Mouse (Mus musculus): ENCODE measurements around the gene Rtf1. TPM values are rescaled to one million over a fixed set of nuclear protein-coding genes. Genes with fewer than 3 reads are reported as not detected.
A peak's percentile ranks its signal among the peaks of the same experiment; 100 is the strongest.

The Rtf1 gene
- polyA plus RNA-seq, 1 experiment, result 7.2 TPM

- Histone ChIP-seq H3K4me3 (no peak overlapping the region), H3ac (ENCODE audit: control insufficient read depth, insufficient read length) (no peak overlapping the region), H3K79me2 (ENCODE audit: control insufficient read depth, insufficient read depth) (no peaks in the 10 kb centered on the region), H3K27me3 (ENCODE audit: control insufficient read depth, insufficient read depth, insufficient read length) (no peaks in the 10 kb centered on the region), H3K4me2 (ENCODE audit: low read depth) (no peak overlapping the region), H3K36me3 (ENCODE audit: control insufficient read depth, insufficient read depth) (no peaks in the 10 kb centered on the region)
- TF ChIP-seq E2F4 (IDR thresholded peaks at IDR 0.05; ENCODE audit: insufficient read depth) (no peak), MYOG (IDR thresholded peaks at IDR 0.05; ENCODE audit: control insufficient read depth in 1 of 3, insufficient read depth in 1 of 3, insufficient read length in 2 of 3, low read depth in 2 of 3) (no peak), USF1 (IDR thresholded peaks at IDR 0.05; ENCODE audit: low read depth) (no peak), SRF (IDR thresholded peaks at IDR 0.05; ENCODE audit: control insufficient read depth, insufficient read length, low read depth) (no peak), POLR2A (IDR thresholded peaks at IDR 0.05; ENCODE audit: insufficient read length, low read depth) (no peak), POLR2AphosphoS2 (IDR thresholded peaks at IDR 0.05; ENCODE audit: insufficient read length, low read depth) (no peak), MAX (IDR thresholded peaks at IDR 0.05; ENCODE audit: low read depth) (no peak), MYOD1 (IDR thresholded peaks at IDR 0.05; ENCODE audit: control insufficient read depth in 1 of 3, insufficient read length in 2 of 3, low read depth in 2 of 3) (no peak), REST (IDR thresholded peaks at IDR 0.05; ENCODE audit: insufficient read depth, insufficient read length) (no peak), TCF12 (IDR thresholded peaks at IDR 0.05; ENCODE audit: insufficient read depth, poor library complexity, severe bottlenecking) (no peak), CEBPB (IDR thresholded peaks at IDR 0.05; ENCODE audit: insufficient read depth, poor library complexity, severe bottlenecking) (no peak)
Measured at GRCm38 (mm10) chr2:119669010-119669409, 5.9 kb upstream of the Rtf1 start.

GRCm38 (mm10) chr2:119675215-119675784 is 432 bp downstream of the Rtf1 start:
- no peak for TF ChIP-seq E2F4 (IDR thresholded peaks at IDR 0.05; ENCODE audit: insufficient read depth)
- TF ChIP-seq TCF3 (IDR thresholded peaks at IDR 0.05; ENCODE audit: insufficient read length, low read depth), result no peak
- TF ChIP-seq POLR2A (IDR thresholded peaks at IDR 0.05; ENCODE audit: insufficient read length, low read depth), result no peak
- TF ChIP-seq USF1 (IDR thresholded peaks at IDR 0.05; ENCODE audit: low read depth), result no peak
- H3K36me3 ChIP-seq (ENCODE audit: control insufficient read depth, insufficient read depth), result no peaks in the 10 kb centered on the region

GRCm38 (mm10) chr2:119675831-119676230 is 963 bp downstream of the Rtf1 start:
- Histone ChIP-seq H3ac (ENCODE audit: control insufficient read depth, insufficient read length) (peak overlapping the region; percentile 50), H3K4me3 (peak overlapping the region; percentile 73), H3K79me2 (ENCODE audit: control insufficient read depth, insufficient read depth) (peaks cover 55% of the 10 kb centered on the region), H3K27me3 (ENCODE audit: control insufficient read depth, insufficient read depth, insufficient read length) (no peaks in the 10 kb centered on the region), H3K4me2 (ENCODE audit: low read depth) (peak overlapping the region; percentile 77), H3K36me3 (ENCODE audit: control insufficient read depth, insufficient read depth) (no peaks in the 10 kb centered on the region)
- TF ChIP-seq CEBPB (IDR thresholded peaks at IDR 0.05; ENCODE audit: insufficient read depth, poor library complexity, severe bottlenecking), result no peak
- TF ChIP-seq E2F4 (IDR thresholded peaks at IDR 0.05; ENCODE audit: insufficient read depth), result no peak
- TF ChIP-seq MAX (IDR thresholded peaks at IDR 0.05; ENCODE audit: low read depth), result no peak
- no peak for TF ChIP-seq SRF (IDR thresholded peaks at IDR 0.05; ENCODE audit: control insufficient read depth, insufficient read length, low read depth)

More at GRCm38 (mm10) chr2:119675215-119675784, 432 bp downstream of the Rtf1 start:
- peak overlapping the region; percentile 77 for H3K4me2 ChIP-seq (ENCODE audit: low read depth)
- H3ac ChIP-seq (ENCODE audit: control insufficient read depth, insufficient read length), result peak overlapping the region; percentile 50
- H3K4me3 ChIP-seq, result peak overlapping the region; percentile 73
- H3K79me2 ChIP-seq (ENCODE audit: control insufficient read depth, insufficient read depth), result peaks cover 51% of the 10 kb centered on the region
- H3K27me3 ChIP-seq (ENCODE audit: control insufficient read depth, insufficient read depth, insufficient read length), result no peaks in the 10 kb centered on the region

GRCm38 (mm10) chr2:119683706-119684105 is 8.8 kb downstream of the Rtf1 start:
- Histone ChIP-seq H3ac (ENCODE audit: control insufficient read depth, insufficient read length) (no peak overlapping the region), H3K4me3 (no peak overlapping the region), H3K4me2 (ENCODE audit: low read depth) (no peak overlapping the region), H3K27me3 (ENCODE audit: control insufficient read depth, insufficient read depth, insufficient read length) (no peaks in the 10 kb centered on the region), H3K79me2 (ENCODE audit: control insufficient read depth, insufficient read depth) (peaks cover 75% of the 10 kb centered on the region), H3K36me3 (ENCODE audit: control insufficient read depth, insufficient read depth) (no peaks in the 10 kb centered on the region)
- no peak for TF ChIP-seq POLR2A (IDR thresholded peaks at IDR 0.05; ENCODE audit: insufficient read length, low read depth)
- no peak for TF ChIP-seq E2F4 (IDR thresholded peaks at IDR 0.05; ENCODE audit: insufficient read depth)
- no peak for TF ChIP-seq CEBPB (IDR thresholded peaks at IDR 0.05; ENCODE audit: insufficient read depth, poor library complexity, severe bottlenecking)
- no peak for TF ChIP-seq TCF12 (IDR thresholded peaks at IDR 0.05; ENCODE audit: insufficient read depth, poor library complexity, severe bottlenecking)
- no peak for TF ChIP-seq MYOD1 (IDR thresholded peaks at IDR 0.05; ENCODE audit: control insufficient read depth in 1 of 3, insufficient read length in 2 of 3, low read depth in 2 of 3)
- no peak for TF ChIP-seq SRF (IDR thresholded peaks at IDR 0.05; ENCODE audit: control insufficient read depth, insufficient read length, low read depth)
- TF ChIP-seq REST (IDR thresholded peaks at IDR 0.05; ENCODE audit: insufficient read depth, insufficient read length), result no peak
- no peak for TF ChIP-seq TCF3 (IDR thresholded peaks at IDR 0.05; ENCODE audit: insufficient read length, low read depth)
- no peak for TF ChIP-seq USF1 (IDR thresholded peaks at IDR 0.05; ENCODE audit: low read depth)
- TF ChIP-seq MYOG (IDR thresholded peaks at IDR 0.05; ENCODE audit: control insufficient read depth in 1 of 3, insufficient read depth in 1 of 3, insufficient read length in 2 of 3, low read depth in 2 of 3), result no peak
- TF ChIP-seq POLR2AphosphoS2 (IDR thresholded peaks at IDR 0.05; ENCODE audit: insufficient read length, low read depth), result no peak

- Histone ChIP-seq H3K4me2 (ENCODE audit: low read depth) (no peak overlapping the region), H3ac (ENCODE audit: control insufficient read depth, insufficient read length) (no peak overlapping the region), H3K27me3 (ENCODE audit: control insufficient read depth, insufficient read depth, insufficient read length) (no peaks in the 10 kb centered on the region), H3K36me3 (ENCODE audit: control insufficient read depth, insufficient read depth) (peaks cover 12% of the 10 kb centered on the region), H3K79me2 (ENCODE audit: control insufficient read depth, insufficient read depth) (peaks cover 20% of the 10 kb centered on the region), H3K4me3 (no peak overlapping the region)
- TF ChIP-seq POLR2A (IDR thresholded peaks at IDR 0.05; ENCODE audit: insufficient read length, low read depth), result no peak
- no peak for TF ChIP-seq MAX (IDR thresholded peaks at IDR 0.05; ENCODE audit: low read depth)
- no peak for TF ChIP-seq USF1 (IDR thresholded peaks at IDR 0.05; ENCODE audit: low read depth)
- TF ChIP-seq REST (IDR thresholded peaks at IDR 0.05; ENCODE audit: insufficient read depth, insufficient read length), result no peak
- no peak for TF ChIP-seq MYOD1 (IDR thresholded peaks at IDR 0.05; ENCODE audit: control insufficient read depth in 1 of 3, insufficient read length in 2 of 3, low read depth in 2 of 3)
- TF ChIP-seq TCF3 (IDR thresholded peaks at IDR 0.05; ENCODE audit: insufficient read length, low read depth), result no peak
- no peak for TF ChIP-seq MYOG (IDR thresholded peaks at IDR 0.05; ENCODE audit: control insufficient read depth in 1 of 3, insufficient read depth in 1 of 3, insufficient read length in 2 of 3, low read depth in 2 of 3)
- no peak for TF ChIP-seq CEBPB (IDR thresholded peaks at IDR 0.05; ENCODE audit: insufficient read depth, poor library complexity, severe bottlenecking)
- no peak for TF ChIP-seq POLR2AphosphoS2 (IDR thresholded peaks at IDR 0.05; ENCODE audit: insufficient read length, low read depth)
- TF ChIP-seq E2F4 (IDR thresholded peaks at IDR 0.05; ENCODE audit: insufficient read depth), result no peak
- TF ChIP-seq TCF12 (IDR thresholded peaks at IDR 0.05; ENCODE audit: insufficient read depth, poor library complexity, severe bottlenecking), result no peak
Measured at GRCm38 (mm10) chr2:119692003-119692701, 17.3 kb downstream of the Rtf1 start.

All from myocyte (in vitro differentiated cells).